Mouse (Mus musculus): ENCODE data around the gene Lurap1. TPM values are rescaled to one million over a fixed set of nuclear protein-coding genes. Genes with fewer than 3 reads are reported as not detected.

Lurap1 gene
- polyA plus RNA-seq, 1 experiment: 0.55 TPM

GRCm38 (mm10) chr4:116164759-116165554 lies 13.8 kb upstream of the Lurap1 start:
- no peak for DNase-seq (ENCODE audit: low read depth, low spot score)
- 31% methylated on average over 2 of the region's 2 CpGs for WGBS

DNA sequence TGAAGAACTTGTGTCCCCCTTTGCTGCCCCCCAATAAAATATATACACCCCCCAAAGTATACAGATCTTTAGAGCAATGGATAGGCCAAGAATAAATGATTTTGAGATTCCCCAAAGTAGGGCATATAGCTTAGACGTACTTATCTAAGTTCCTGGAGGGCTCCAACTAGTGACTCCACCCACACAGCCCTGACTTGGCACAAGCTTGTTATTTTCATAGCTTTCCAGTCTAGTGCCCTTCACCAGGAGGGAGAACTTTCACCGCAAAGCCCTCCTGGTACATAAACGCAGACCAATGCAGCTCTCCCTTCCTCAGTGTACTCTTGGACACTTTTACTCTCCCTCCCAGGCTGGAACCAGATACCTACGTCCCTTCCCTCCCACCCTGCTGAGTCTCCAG lies 11.0 kb upstream of the Lurap1 start:
- DNase-seq (ENCODE audit: low read depth, low spot score): no peak
- 22% methylated on average over 4 of the region's 4 CpGs for WGBS

- DNase-seq (ENCODE audit: low read depth, low spot score): no peak
- WGBS: 47% methylated on average over 3 of the region's 3 CpGs
Observed at GRCm38 (mm10) chr4:116160769-116161168, 9.6 kb upstream of the Lurap1 start.

DNA sequence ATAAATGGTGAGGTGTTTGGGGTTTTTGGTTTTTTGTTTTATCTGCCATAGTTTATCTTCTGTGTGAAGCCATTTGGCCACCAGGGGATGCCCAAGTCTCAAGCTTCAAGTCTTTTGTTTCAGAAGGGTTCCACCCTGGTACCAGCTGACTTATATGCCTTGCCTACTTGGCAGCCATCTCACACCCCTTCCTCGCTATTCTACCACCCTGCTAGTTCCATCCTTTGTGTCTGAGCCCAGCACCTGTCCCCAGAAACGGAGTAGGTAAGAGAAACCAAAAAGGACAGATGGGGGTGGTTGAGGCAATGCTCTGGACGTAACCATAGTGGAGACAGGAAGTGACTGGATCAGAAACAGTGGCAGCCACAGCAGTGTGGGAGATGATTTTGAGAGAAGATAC lies 8.8 kb upstream of the Lurap1 start:
- no peak for DNase-seq (ENCODE audit: low read depth, low spot score)
- 38% methylated on average over 3 of the region's 3 CpGs for WGBS

- DNase-seq (ENCODE audit: low read depth, low spot score): no peak
- WGBS: 76% methylated on average over 2 of the region's 2 CpGs
Observed at GRCm38 (mm10) chr4:116157882-116158281, 6.7 kb upstream of the Lurap1 start.

DNA sequence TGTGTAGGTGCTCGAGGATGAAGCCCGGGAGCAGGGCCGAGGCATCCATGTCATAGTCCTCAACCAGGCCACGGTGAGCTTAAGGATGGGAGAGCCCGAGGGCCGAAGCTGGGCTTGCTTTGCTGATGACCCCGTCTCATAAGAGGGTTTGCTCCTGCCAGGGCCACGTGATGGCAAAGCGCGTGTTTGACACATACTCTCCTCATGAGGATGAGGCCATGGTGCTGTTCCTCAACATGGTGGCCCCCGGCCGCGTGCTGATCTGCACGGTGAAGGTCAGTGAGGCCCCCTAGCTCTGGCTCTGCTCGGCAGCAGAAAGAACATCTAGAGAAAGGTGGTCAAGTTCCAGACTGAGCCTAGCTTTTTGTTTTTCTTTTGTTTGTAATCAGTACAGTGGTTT lies 1.6 kb upstream of the Lurap1 start:
- WGBS: 91% methylated on average over 15 of the region's 15 CpGs

DNA sequence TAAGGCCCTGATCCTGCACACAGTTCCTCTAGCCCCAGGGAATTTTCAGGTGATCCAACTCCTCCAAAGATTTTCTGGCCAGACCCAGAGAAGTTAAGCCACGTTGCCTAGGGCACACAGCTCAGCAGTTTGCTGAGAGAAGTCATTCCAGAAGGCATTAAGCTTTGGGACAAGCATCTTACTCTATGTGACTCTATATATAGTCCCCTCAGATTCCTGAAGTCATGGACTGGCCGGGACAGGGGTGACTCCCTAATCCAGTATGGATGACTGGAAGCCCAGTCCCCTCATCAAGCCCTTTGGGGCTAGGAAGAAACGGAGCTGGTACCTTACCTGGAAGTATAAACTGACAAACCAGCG lies 296 bp downstream of the Lurap1 start:
- WGBS: 8% methylated on average over 4 of the region's 4 CpGs
- DNase-seq (ENCODE audit: low read depth, low spot score): no peak

More for the DNA sequence above, 1.6 kb upstream of the Lurap1 start:
- no peak for DNase-seq (ENCODE audit: low read depth, low spot score)

DNA sequence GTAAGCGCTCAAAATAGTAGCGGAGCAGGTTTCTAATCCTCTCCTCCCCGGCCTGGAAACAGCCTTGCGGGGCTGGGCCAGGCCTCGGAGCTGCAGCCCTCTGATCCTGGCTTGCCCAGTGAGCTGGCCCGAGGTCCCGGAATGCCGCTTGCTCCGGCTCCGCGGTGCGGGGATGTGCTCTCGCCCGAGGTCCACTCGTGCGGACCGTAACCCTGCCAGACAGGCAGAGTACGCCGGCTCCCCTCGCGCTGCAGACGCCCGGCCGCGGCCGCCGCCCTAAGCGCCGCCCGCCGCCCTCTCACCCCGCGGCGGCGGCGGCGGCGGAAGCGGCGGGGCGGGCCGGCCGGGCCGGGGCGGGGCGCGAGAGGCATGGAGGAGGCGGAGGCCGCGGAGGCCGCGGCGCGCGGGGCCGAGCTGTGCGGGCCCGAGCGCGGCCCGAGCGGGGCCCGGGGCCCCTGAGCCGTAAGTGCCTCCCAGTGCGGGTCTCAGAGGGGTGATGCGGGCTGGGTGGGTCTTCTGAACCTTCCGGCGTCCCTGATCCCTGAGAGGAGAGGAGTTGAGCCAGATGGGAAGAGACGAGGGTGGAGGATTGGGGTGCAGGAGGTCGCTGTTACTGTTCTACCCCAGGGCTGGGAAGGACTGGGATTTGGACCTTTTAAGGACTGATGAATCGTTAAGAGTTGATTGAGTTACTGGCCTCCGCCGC lies 829 bp downstream of the Lurap1 start:
- under 1% methylated on average over 72 of the region's 73 CpGs for WGBS
- DNase-seq (ENCODE audit: low read depth, low spot score): no peak

GRCm38 (mm10) chr4:116149812-116150155 lies 1.4 kb downstream of the Lurap1 start:
- DNase-seq (ENCODE audit: low read depth, low spot score): no peak

DNA sequence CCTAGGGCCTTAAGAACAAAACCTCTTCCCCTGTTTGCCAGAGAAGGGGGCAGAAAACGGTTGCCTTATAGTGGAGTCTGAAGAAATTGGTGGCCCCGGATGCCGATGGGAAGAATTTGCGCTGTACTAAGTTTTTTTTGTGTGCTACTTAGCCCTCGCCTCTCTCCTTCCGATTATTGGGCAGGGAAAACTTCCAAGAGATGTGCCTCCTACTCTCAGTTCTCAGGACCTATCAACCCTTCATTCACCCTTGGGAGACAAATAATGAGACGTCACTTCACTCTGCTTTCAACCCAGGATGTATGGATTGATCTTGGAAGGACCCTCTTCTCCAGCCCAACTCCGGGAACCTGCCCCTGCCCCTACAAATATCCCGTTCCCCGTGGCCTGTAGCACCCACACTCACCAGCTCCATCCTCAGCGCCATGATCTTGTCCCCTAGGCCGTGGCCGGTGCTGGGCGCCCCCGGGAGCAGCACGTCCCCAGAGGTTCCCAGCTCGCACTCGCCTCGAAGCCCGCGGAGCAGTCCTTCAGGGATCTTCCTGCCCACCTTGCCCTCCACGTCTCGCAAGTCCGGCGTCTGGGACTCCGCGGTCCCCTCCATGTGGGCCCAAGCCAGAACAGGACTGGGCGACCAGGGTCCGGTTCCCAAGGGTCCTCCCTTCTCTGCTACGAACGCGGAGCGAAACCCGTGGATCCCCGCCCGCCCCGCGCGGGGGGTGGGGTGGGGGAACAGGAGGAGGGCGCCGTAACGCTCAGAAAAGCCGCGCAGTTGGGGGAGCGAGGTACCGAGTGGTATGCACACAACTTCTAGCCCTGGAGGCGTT lies 7.0 kb downstream of the Lurap1 start:
- under 1% methylated on average over 47 of the region's 47 CpGs for WGBS
- DNase-seq (ENCODE audit: low read depth, low spot score): no peak

More at GRCm38 (mm10) chr4:116149812-116150155, 1.4 kb downstream of the Lurap1 start:
- WGBS: 29% methylated on average over 6 of the region's 6 CpGs

DNA sequence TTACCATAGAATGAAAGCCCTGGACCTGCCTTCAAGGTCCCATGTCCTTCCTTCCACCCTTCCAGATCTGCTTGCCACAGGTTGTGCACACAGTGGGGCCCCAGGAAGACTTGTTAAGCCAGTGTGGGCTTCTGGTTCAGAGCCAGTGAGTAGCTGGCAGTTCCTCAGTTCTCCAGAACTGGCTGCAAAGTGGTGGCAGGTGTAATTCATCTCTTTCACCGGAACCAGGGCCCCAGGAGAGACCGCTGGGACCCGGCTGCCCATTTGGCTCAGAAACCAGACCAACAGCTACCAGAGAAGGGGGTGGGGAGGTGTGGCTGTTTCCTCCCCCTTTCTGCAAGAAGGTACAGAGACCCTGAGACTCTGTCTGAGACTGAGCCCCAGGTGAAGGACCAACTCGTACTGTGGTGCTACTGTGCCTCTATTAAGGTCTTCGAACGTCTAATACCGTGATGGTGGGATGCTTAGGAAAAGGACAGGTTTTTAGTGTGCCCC lies 7.8 kb downstream of the Lurap1 start:
- WGBS: 9% methylated on average over 7 of the region's 7 CpGs
- no peak for DNase-seq (ENCODE audit: low read depth, low spot score)

DNA sequence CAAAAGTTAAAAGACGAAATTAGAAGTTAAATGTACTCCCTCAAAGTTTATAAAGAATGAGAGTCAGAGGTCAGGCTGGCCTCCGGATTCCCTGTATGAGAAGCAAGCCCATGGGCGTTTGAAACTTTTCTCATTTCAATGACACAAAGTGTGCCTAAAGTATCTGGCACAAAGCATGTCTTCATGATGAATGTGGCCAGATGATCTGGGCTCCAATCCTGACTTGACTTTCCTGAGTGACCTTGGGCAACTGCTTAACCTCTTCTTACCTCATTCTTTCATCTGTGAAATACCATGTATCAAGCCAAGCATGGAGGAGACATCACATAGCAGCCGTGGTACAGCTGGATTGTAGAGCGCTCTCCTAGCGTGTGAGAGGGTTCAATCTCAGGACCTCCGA lies 8.9 kb downstream of the Lurap1 start:
- no peak for DNase-seq (ENCODE audit: low read depth, low spot score)
- 94% methylated on average over 7 of the region's 7 CpGs for WGBS

GRCm38 (mm10) chr4:116141736-116142135 lies 9.4 kb downstream of the Lurap1 start:
- 93% methylated on average over 1 of the region's 1 CpGs for WGBS

GRCm38 (mm10) chr4:116140801-116141574 lies 10.2 kb downstream of the Lurap1 start:
- 69% methylated on average over 7 of the region's 7 CpGs for WGBS
- DNase-seq (ENCODE audit: low read depth, low spot score): no peak

More at GRCm38 (mm10) chr4:116141736-116142135, 9.4 kb downstream of the Lurap1 start:
- DNase-seq (ENCODE audit: low read depth, low spot score): no peak

GRCm38 (mm10) chr4:116137421-116137996 lies 13.6 kb downstream of the Lurap1 start:
- no peak for DNase-seq (ENCODE audit: low read depth, low spot score)
- 83% methylated on average over 13 of the region's 13 CpGs for WGBS

DNA sequence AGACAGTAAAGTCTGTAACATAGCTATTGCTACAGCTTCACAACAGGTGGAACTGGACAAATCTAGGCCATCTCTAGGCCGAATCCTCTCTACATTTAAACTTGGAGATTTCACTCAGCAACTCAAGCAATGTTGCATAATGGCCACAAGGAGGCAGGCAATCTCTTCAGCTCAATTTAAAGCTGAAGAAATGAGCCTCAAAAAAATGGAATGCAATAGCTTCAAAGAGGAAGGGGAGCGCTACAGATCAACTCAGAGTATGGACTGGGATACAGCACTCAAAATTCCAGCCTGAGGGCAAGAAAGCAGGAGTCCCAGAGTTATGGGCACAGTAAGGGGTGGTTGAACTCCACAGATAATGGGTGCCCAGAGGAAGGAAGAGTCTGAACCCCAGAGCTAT lies 16.1 kb downstream of the Lurap1 start:
- DNase-seq (ENCODE audit: low read depth, low spot score): no peak
- WGBS: 12% methylated on average over 2 of the region's 2 CpGs

- no peak for DNase-seq (ENCODE audit: low read depth, low spot score)
- WGBS: 48% methylated on average over 4 of the region's 4 CpGs
Observed at GRCm38 (mm10) chr4:116133126-116133525, 18.0 kb downstream of the Lurap1 start.

DNA sequence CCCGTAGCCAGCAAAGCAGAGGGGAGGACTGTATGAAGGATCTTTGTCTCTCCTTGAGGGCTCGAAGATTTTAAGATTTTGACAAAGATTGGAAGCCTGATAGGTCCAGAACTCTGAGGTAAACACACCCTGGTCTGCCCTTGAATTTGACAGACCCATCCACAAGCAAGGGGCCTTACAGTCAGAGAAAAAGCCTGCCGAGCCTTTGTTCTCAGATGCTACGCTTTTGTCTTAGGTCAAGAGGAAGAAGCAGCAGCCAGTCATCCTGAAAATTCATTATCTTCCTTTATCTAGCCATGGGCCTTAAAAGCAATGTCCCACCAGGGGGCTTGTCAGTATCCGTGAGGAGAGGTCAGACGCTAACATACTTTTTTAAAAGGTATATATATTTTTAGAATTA lies 23.2 kb downstream of the Lurap1 start:
- no peak for DNase-seq (ENCODE audit: low read depth, low spot score)
- WGBS: 87% methylated on average over 6 of the region's 6 CpGs

DNA sequence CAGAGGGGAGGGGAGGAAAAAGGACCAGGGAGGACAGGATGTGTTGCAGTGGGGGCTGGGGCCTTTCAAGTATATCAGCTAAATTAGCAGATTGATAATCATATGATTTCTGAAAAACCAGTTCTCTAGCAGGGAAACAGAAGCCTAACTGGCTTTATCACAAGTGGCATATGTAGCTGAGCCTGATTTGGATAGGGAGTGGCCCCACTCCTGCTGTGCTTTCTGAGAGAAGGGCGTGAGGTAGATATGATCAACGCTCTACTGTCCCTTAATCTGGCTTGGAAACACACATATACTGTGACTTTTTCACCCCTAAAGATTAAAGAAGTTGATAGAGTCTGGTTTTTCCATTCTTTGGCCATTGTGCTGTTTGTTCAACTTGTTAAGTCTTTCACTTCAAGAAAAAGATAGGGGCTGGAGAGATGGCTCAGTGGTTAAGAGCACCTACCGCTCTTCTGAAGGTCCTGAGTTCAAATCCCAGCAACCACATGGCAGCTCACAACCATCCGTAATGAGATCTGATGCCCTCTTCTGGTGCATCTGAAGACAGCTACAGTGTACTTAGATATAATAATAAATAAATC lies 25.2 kb downstream of the Lurap1 start:
- 73% methylated on average over 4 of the region's 4 CpGs for WGBS
- no peak for DNase-seq (ENCODE audit: low read depth, low spot score)

All from large intestine, adult 2 months (tissue).